Mouse (Mus musculus) neutrophil, adult 5-6 weeks (primary cell): ENCODE measurements around the gene Ktn1. TPM values are rescaled to one million over a fixed set of nuclear protein-coding genes. Genes with fewer than 3 reads are reported as not detected.

ENCODE experiments used
- ATAC-seq: fragments of 151-379, 151-347 bp; 2 replicates; pipeline ENCODE4 v1.8.0; 2017; ENCODE audit warnings: mild to moderate bottlenecking, moderate TSS enrichment; ENCODE audit not compliant: insufficient number of reproducible peaks, poor library complexity, low FRiP score, severe bottlenecking; ENCODE audit errors: extremely low read depth
- total RNA-seq: library from RNA; stranded (forward); fragments of 200-1000 nt; gene quantifications from 2 replicates; pipeline ENCODE4 v1.2.3, GENCODE M21; 2017

Ktn1 gene
- total RNA-seq, 1 experiment from 2014 or later: 124 TPM

- ATAC-seq: 0 out of 2 replicates have a peak, but pooled peaks have one; percentile 23
Observed at GRCm38 (mm10) chr14:47655444-47655843, 7.2 kb downstream of the Ktn1 start.

- ATAC-seq: no peak
Observed at GRCm38 (mm10) chr14:47663844-47664469, 15.7 kb downstream of the Ktn1 start.

GRCm38 (mm10) chr14:47664470-47664864 is 16.2 kb downstream of the Ktn1 start:
- ATAC-seq: no peak

GRCm38 (mm10) chr14:47665061-47665778 is 17.0 kb downstream of the Ktn1 start:
- ATAC-seq: no peak

GRCm38 (mm10) chr14:47668096-47668495 is 19.8 kb downstream of the Ktn1 start:
- no peak for ATAC-seq

GRCm38 (mm10) chr14:47682886-47683285 is 34.6 kb downstream of the Ktn1 start:
- no peak for ATAC-seq

- no peak for ATAC-seq
Observed at GRCm38 (mm10) chr14:47684579-47684978, 36.3 kb downstream of the Ktn1 start.

GRCm38 (mm10) chr14:47699126-47699525 is 50.9 kb downstream of the Ktn1 start:
- no peak for ATAC-seq

- no peak for ATAC-seq
Observed at GRCm38 (mm10) chr14:47709546-47709945, 61.3 kb downstream of the Ktn1 start.

- ATAC-seq: no peak
Observed at GRCm38 (mm10) chr14:47715771-47716170, 67.5 kb downstream of the Ktn1 start.

GRCm38 (mm10) chr14:47717916-47718606 is 69.8 kb downstream of the Ktn1 start:
- ATAC-seq: no peak

- no peak for ATAC-seq
Observed at GRCm38 (mm10) chr14:47720023-47720422, 71.8 kb downstream of the Ktn1 start.

- ATAC-seq: no peak
Observed at GRCm38 (mm10) chr14:47723035-47723434, 74.8 kb downstream of the Ktn1 start.

- ATAC-seq: no peak
Observed at GRCm38 (mm10) chr14:47728594-47728993, 80.3 kb downstream of the Ktn1 start.

- peak; percentile 44; the same call in 1 of the 2 replicates for ATAC-seq
Observed at GRCm38 (mm10) chr14:47735354-47735753, 87.1 kb downstream of the Ktn1 start.

GRCm38 (mm10) chr14:47736471-47736870 is 88.2 kb downstream of the Ktn1 start:
- ATAC-seq: no peak

GRCm38 (mm10) chr14:47740316-47740996 is 92.2 kb downstream of the Ktn1 start:
- ATAC-seq: no peak

GRCm38 (mm10) chr14:47741046-47741445 is 92.8 kb downstream of the Ktn1 start:
- ATAC-seq: no peak

- no peak for ATAC-seq
Observed at GRCm38 (mm10) chr14:47742674-47743073, 94.4 kb downstream of the Ktn1 start.
